Mouse (Mus musculus) cerebellum, adult 2 months (tissue): ENCODE results near the gene Bpifa5. TPM values are rescaled to one million over a fixed set of nuclear protein-coding genes. Genes with fewer than 3 reads are reported as not detected.

ENCODE experiments used
- DNase-seq, 2 experiments: peaks; one replicate each; pipeline ENCODE4 v3.0.0; 2021
- H3K27ac ChIP-seq: fragments of 200-500 bp; 2 replicates; pipeline ENCODE4 v1.5.1; 2012; ENCODE audit warnings: low read length, control low read depth, inconsistent platforms; ENCODE audit not compliant: insufficient read depth
- H3K27me3 ChIP-seq: fragments of 200-500 bp; 2 replicates; pipeline ENCODE4 v1.6.1; 2012; ENCODE audit warnings: inconsistent platforms, mild to moderate bottlenecking, low read length, moderate library complexity; ENCODE audit not compliant: control insufficient read depth, insufficient read depth
- H3K4me1 ChIP-seq: fragments of 200-500 bp; 2 replicates; pipeline ENCODE4 v1.6.1; 2011; ENCODE audit warnings: low read length; ENCODE audit not compliant: control insufficient read depth, insufficient read depth
- H3K4me3 ChIP-seq: fragments of 200-500 bp; replicated peaks from 2 replicates; pipeline ENCODE3; 2011; ENCODE audit warnings: mild to moderate bottlenecking, low read depth, low read length, control low read depth; ENCODE audit not compliant: insufficient read depth
- CTCF ChIP-seq: fragments of 200-500 bp; IDR thresholded peaks from 2 replicates; pipeline ENCODE4 v1.5.1; 2011; ENCODE audit warnings: low read depth, mild to moderate bottlenecking, control low read depth, low read length, moderate library complexity, borderline replicate concordance; ENCODE audit not compliant: insufficient read depth
- POLR2A ChIP-seq: fragments of 200-500 bp; IDR thresholded peaks from 2 replicates; pipeline ENCODE4 v1.6.1; 2011; ENCODE audit warnings: low read length, control low read depth, borderline replicate concordance; ENCODE audit not compliant: insufficient read depth
- WGBS: fragments of 180-500 bp; shearing (Covaris S2); methylation state at CpG from one replicate; pipeline ENCODE4 v1.1.7; 2018; 5-methylcytosine and 5-hydroxymethylcytosine counted together
- polyA plus RNA-seq: library from polyadenylated mRNA; depleted of rRNA; stranded (reverse); fragments of >200 nt; gene quantifications from 2 replicates; pipeline ENCODE4 v1.2.3, GENCODE M21; 2012

Gene Bpifa5
- polyA plus RNA-seq, 1 experiment, result 0.88 TPM

DNA sequence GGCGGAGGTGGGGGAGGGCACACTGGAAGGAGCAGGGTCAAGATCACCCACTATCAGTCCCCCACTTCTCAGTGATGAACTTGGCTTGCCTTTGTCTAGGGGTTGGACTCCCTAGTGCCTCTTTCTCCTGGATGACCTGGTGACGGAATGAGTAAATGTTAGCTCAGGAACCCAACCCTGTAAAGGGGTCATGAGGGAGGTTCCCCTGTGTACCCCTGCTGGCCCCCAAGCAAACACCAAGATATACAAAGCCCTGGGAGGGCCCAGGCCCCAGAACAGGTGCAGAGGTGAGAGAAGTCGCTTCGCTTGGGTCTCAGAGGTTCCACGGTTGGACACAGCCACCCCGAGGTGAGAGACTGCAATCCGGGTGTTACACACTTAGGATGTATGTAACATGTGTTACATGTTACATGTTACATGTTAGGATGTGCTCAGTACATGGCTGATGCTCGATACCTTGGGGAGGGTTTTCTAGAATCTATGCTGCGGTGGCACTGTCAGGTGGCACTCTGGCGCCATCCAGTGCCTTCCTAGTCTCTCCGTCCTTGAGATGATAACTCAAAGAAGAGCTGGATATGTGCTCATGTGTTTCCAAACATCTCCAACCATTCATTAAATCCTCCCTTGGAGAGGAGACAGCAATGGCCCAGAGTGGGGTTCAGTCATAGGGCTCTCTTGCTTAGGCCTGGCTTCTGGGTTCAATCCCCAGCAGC, 28.3 kb downstream of the Bpifa5 start, which contains the start of gene Bpifb1:
Gene Bpifb1, plus strand, starts transcription at position 273 of the 713 bp plus-strand sequence.
- 80% methylated on average over 11 of the region's 11 CpGs for WGBS
- H3K27ac ChIP-seq, result no peak within 1 kb of the TSS
- H3K4me3 ChIP-seq, result no peak within 1 kb of the TSS
- TF ChIP-seq POLR2A, result no peak
- TF ChIP-seq CTCF, result no peak
- H3K4me1 ChIP-seq, result no peaks in the 10 kb centered on the region
- no peak for DNase-seq
- H3K27me3 ChIP-seq, result no peaks in the 10 kb centered on the region

DNA sequence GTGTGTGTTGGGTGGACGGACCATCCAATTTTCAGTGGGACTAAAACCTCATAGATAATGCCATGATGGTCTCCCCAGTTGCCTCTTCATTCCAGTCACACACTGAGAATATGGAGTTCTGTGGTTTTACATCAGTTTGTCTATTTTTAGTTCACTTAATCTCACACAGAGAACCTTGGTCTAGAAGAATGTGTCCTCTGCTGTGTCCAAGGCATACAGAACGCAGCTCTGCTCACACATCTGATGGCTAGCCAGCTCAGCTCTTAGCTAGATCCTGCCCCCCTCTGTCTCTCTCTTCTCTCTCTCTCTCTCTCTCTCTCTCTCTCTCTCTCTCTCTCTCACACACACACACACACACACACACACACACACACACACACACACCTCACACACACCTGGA, 29.7 kb downstream of the Bpifa5 start:
- H3K4me1 ChIP-seq, result no peaks in the 10 kb centered on the region
- WGBS, result 65% methylated on average over 2 of the region's 2 CpGs
- TF ChIP-seq CTCF (no peak), POLR2A (no peak)
- no peak overlapping the region for H3K27ac ChIP-seq
- H3K27me3 ChIP-seq, result no peaks in the 10 kb centered on the region
- no peak overlapping the region for H3K4me3 ChIP-seq
- DNase-seq, result no peak

DNA sequence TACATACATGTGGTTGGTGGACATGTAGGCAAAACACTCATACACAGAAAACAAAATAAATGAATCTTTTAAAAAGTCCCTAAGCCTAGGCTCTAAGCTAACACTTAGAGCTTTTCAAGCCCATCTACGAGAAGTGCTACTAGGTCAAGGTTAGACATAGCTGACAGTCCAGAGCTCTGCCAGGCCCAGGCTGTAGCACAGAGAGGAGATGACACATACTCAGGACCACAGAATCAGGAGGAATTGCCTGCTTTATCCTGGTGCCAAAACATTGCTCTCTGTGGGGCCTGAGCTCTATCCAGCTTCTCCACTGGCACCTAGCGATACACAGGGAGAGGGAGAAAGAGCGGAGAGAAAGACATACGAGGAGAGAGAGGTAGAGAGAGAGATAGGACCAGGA, 30.7 kb downstream of the Bpifa5 start:
- DNase-seq, result no peak
- H3K4me3 ChIP-seq, result no peak overlapping the region
- no peak overlapping the region for H3K27ac ChIP-seq
- TF ChIP-seq POLR2A (no peak), CTCF (no peak)
- 83% methylated on average over 4 of the region's 4 CpGs for WGBS
- H3K27me3 ChIP-seq, result no peaks in the 10 kb centered on the region
- H3K4me1 ChIP-seq, result no peaks in the 10 kb centered on the region

DNA sequence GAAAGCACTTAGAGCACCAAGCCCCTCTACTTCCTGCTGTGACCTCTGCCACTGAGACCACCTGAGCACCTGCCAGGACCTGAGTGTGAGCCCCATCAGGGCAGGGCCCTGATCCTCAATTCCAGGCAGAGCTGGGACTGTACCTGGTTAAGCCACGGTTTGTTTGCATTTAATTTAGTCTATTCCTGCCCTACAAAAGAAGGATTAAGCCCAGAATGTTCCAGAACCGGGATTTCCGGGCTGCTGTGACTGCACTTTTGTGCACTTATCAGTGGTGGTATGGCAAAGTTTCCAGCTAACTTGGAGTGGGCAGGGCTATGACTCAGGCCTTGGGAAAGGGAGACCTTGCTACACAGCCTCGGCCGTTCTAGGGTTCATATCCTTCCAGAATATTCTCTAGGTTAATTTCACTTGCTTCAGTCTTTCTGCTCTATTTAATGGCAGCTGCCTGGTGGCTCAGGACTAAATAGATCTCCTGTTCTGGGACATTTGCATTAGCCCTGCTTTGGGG, 31.6 kb downstream of the Bpifa5 start:
- no peak overlapping the region for H3K27ac ChIP-seq
- H3K4me3 ChIP-seq, result no peak overlapping the region
- 78% methylated on average over 5 of the region's 5 CpGs for WGBS
- no peak for DNase-seq
- no peaks in the 10 kb centered on the region for H3K27me3 ChIP-seq
- TF ChIP-seq POLR2A, result no peak
- TF ChIP-seq CTCF, result no peak
- no peaks in the 10 kb centered on the region for H3K4me1 ChIP-seq

DNA sequence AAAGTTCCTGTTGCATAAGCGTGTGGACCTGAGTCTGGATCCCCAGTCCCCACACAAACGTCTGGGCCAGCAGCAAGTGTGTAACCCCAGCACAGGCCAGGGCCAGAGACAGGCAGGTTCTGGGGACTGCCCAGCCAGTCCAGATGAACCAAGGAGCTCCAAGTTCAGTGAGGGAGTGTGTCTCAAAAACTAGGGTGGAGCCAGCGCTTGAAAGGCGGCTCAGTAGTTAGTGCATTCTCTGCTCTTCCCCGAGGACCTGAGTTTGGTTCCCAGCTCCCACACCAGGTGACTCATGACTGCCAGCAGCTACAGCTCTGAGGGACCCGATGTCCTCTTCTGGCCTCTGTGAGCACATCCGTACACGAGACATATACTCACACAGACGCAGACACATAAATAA, 34.6 kb downstream of the Bpifa5 start:
- WGBS, result 92% methylated on average over 9 of the region's 9 CpGs
- TF ChIP-seq CTCF (no peak), POLR2A (no peak)
- Histone ChIP-seq H3K27me3 (no peaks in the 10 kb centered on the region), H3K4me1 (no peaks in the 10 kb centered on the region), H3K4me3 (no peak overlapping the region), H3K27ac (no peak overlapping the region)
- DNase-seq, result no peak

DNA sequence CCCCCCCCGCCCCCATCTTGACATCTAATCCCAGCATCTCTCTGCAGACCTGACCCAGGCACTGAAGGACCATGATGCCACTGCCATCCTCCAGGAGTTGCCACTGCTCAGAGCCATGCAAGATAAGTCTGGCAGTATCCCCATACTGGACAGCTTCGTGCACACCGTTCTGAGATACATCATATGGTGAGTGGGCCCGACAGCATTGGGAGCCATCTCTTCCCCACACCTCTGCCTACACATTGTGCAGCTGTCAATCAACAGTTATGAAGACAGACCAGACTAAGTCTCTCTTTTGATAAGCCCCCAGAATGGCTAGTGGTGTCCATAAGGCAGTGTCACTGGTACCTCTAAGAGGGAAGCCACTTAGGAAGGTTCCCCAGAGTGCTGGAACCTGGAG, 42.2 kb downstream of the Bpifa5 start:
- H3K4me3 ChIP-seq, result no peak overlapping the region
- H3K4me1 ChIP-seq, result no peaks in the 10 kb centered on the region
- no peak overlapping the region for H3K27ac ChIP-seq
- no peak for DNase-seq
- no peak for TF ChIP-seq CTCF
- TF ChIP-seq POLR2A, result no peak
- no peaks in the 10 kb centered on the region for H3K27me3 ChIP-seq
- 86% methylated on average over 4 of the region's 4 CpGs for WGBS

DNA sequence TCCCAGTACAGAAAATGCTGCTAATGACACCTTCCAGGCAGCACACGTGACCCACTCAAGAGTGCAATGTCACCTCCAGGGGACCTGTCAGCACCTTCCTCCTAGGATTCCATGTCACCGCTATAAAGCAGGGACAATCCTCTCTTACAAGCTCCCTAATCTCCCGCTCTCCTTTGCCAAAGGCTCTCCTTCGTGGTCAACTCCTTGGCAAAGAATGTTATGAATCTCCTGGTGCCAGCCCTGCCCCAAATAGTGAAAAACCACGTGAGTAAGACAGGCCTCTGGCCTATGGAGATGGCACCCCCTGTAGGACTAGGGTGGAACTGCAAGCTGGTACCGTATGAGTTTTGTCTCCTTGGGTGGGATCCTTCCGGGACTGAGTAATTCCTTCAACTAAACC, 44.5 kb downstream of the Bpifa5 start:
- peak; percentile 49; the same call in 1 of the 2 replicates for TF ChIP-seq CTCF
- no peak for TF ChIP-seq POLR2A
- WGBS, result 49% methylated on average over 7 of the region's 7 CpGs
- DNase-seq, result no peak
- no peaks in the 10 kb centered on the region for H3K4me1 ChIP-seq
- no peaks in the 10 kb centered on the region for H3K27me3 ChIP-seq
- no peak overlapping the region for H3K27ac ChIP-seq
- H3K4me3 ChIP-seq, result no peak overlapping the region

DNA sequence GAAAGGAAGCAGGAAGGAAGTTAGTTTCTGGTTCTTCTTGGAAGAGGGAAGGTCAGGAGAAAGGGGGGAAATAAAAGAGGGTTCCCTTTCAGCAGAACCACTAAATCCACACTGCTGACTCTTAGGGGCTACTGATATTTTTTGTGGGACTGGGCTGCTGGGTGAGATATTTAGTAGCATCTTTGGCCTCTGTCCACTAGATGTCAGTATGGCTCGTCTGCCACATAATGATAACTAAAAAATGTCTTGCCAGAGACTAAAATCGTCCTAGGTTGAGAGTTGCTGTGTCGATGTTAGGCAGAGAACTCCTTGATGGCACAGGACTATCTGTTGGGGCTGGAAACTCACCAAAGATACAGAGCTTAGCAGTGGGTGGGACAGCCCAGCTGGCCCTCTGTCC, 46.7 kb downstream of the Bpifa5 start:
- Histone ChIP-seq H3K27ac (no peak overlapping the region), H3K4me3 (no peak overlapping the region), H3K27me3 (no peaks in the 10 kb centered on the region), H3K4me1 (no peaks in the 10 kb centered on the region)
- WGBS, result 3% methylated on average over 3 of the region's 3 CpGs
- no peak for TF ChIP-seq POLR2A
- peak; percentile 53; the same call in 1 of the 2 replicates for TF ChIP-seq CTCF
- no peak for DNase-seq
